Mouse (Mus musculus) brain, embryonic 14.5 days (tissue): ENCODE measurements at regions not wholly inside any gene's neighbourhood (a gene's known extent, or its start where the extent isn't known, plus 50 kb on each side); places are given as distances from the start of the nearest gene placed in this dataset.

ENCODE experiments used
- CTCF ChIP-seq: fragments of 200-500 bp; IDR thresholded peaks from 2 replicates; pipeline ENCODE4 v1.5.1; 2012; ENCODE audit warnings: inconsistent platforms, mild to moderate bottlenecking, moderate library complexity, borderline replicate concordance; ENCODE audit not compliant: insufficient read depth, insufficient read length; ENCODE audit errors: extremely low read depth
- POLR2A ChIP-seq: fragments of 200-500 bp; IDR thresholded peaks from 2 replicates; pipeline ENCODE4 v1.6.1; 2012; ENCODE audit warnings: mild to moderate bottlenecking, inconsistent platforms, borderline replicate concordance; ENCODE audit not compliant: poor library complexity, insufficient read depth, insufficient read length, severe bottlenecking; ENCODE audit errors: extremely low read depth

DNA sequence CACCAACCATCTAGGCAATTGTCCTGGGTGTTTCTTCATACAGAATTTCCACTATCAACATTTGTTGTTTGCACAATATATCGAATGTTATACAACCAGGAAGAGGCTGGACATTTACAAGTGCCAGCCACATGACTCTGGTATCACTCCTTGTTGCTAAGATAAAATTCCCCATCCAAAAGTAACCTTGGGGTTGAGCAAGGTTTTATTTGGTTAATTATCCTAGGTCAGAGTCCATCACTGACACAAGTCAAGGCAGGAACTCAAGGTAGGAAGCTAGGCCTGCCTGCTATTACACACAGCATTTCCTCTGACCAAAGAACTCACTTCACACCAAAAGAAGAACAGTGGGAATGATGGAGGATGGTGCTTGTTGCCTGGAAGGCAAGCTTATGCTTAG, 120.7 kb upstream of the Plppr1 start:
- TF ChIP-seq POLR2A (no peak), CTCF (no peak)
